Mouse (Mus musculus) CD4-positive, CD25-positive, alpha-beta regulatory T cell (primary cell): ENCODE measurements around the gene Olfr1487. TPM values are rescaled to one million over a fixed set of nuclear protein-coding genes. Genes with fewer than 3 reads are reported as not detected.

Experiments used
- polyA plus RNA-seq: library from polyadenylated mRNA; unstranded; fragments of 100-300 nt; shearing (Covaris generic); gene quantifications from one replicate; pipeline ENCODE4 v1.2.1, GENCODE M21; 2017

Gene Olfr1487
- polyA plus RNA-seq: not detected

DNA sequence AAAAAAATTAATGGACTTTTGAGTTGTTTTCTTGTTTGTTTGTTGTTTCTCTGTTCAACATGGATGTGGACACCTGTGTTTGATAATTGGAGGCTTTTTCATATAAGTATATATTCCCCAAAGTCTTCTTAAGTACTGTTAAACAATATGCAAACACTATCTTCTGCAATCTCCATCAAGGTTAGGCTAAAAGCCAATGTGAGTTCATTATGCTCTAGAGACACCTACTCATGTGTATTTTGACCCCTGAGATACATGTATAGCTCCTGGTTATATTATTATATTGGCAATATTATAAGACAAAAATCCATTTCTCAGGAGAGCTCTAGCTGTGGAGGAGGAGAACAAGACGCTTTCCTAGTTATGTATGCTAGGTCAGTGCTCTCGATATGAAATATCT is at the start of gene Olfr1487:
Gene Olfr1487, plus strand, starts transcription at position 301 of the 400 bp plus-strand sequence.

GRCm38 (mm10) chr19:13583211-13583610 is 34.0 kb upstream of the Olfr1487 start, which contains the start of gene Olfr1484:
TSS of gene Olfr1484 (plus strand) at chr19:13583511.

DNA sequence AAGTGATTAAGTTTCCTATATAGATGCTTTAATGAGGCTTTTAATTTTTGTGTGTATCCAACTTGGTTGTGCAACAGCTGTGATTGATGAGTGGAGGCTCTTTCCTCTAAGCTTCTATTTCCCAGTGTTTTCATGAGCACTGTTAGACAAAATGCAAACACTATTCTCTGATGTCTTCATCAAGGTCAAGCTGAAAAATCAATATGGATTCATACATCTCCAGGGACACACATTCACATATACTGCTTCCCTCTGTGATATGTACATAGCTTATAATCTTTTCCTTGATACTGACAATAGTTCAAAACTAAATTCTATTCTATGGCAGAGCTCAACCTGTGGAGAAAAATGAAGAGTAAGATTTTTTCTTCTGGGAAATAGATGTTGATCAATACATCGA is 14.1 kb downstream of the Olfr1487 start, which contains the start of gene Olfr1489:
Gene Olfr1489, plus strand, starts transcription at position 301 of the 400 bp plus-strand sequence.

GRCm38 (mm10) chr19:13650791-13651190 is 33.6 kb downstream of the Olfr1487 start, which contains the start of gene Olfr1490:
TSS of gene Olfr1490 (plus strand) at chr19:13651091.

Other genes with a start within 250 kb of the Olfr1487 start
- 0.25 TPM for gene Olfr1469, start 209.5 kb upstream of the Olfr1487 start, polyA plus RNA-seq
- gene Olfr1471, start 174.0 kb upstream of the Olfr1487 start, polyA plus RNA-seq: not detected
- not detected for gene Olfr1472, start 161.3 kb upstream of the Olfr1487 start, polyA plus RNA-seq
- not detected for gene Olfr1474, start 147.8 kb upstream of the Olfr1487 start, polyA plus RNA-seq
- not detected for gene Olfr1475, start 137.2 kb upstream of the Olfr1487 start, polyA plus RNA-seq
- gene Olfr1477, start 116.8 kb upstream of the Olfr1487 start, polyA plus RNA-seq: 0.20 TPM
- not detected for gene Olfr1480, start 89.5 kb upstream of the Olfr1487 start, polyA plus RNA-seq
- 0.06 TPM for gene Olfr1484, start 33.9 kb upstream of the Olfr1487 start, polyA plus RNA-seq
- 0.04 TPM for gene Olfr1489, start 14.2 kb downstream of the Olfr1487 start, polyA plus RNA-seq
- gene Olfr1490, start 33.7 kb downstream of the Olfr1487 start, polyA plus RNA-seq: not detected
- gene Olfr1491, start 79.9 kb downstream of the Olfr1487 start, polyA plus RNA-seq: not detected
- gene Olfr1493-ps1, start 105.9 kb downstream of the Olfr1487 start, polyA plus RNA-seq: 0.10 TPM
- gene Olfr1494, start 122.4 kb downstream of the Olfr1487 start, polyA plus RNA-seq: not detected
- not detected for gene Olfr1495, start 147.2 kb downstream of the Olfr1487 start, polyA plus RNA-seq
- not detected for gene Olfr1496, start 160.5 kb downstream of the Olfr1487 start, polyA plus RNA-seq
- gene Olfr1497, start 180.8 kb downstream of the Olfr1487 start, polyA plus RNA-seq: not detected
- not detected for gene Olfr1499, start 202.1 kb downstream of the Olfr1487 start, polyA plus RNA-seq
- 0.41 TPM for gene Olfr1500, start 213.1 kb downstream of the Olfr1487 start, polyA plus RNA-seq
- gene Olfr1501, start 233.3 kb downstream of the Olfr1487 start, polyA plus RNA-seq: not detected
- not detected for gene Olfr1502, start 244.4 kb downstream of the Olfr1487 start, polyA plus RNA-seq